Mouse (Mus musculus) stomach, embryonic 16.5 days (tissue): ENCODE results near the gene Anapc15. TPM values are rescaled to one million over a fixed set of nuclear protein-coding genes. Genes with fewer than 3 reads are reported as not detected.

Experiments
- ATAC-seq: fragments of 200-750 bp; cut with Nextera tagmentation; 2 replicates; pipeline ENCODE4 v1.8.0; 2017; ENCODE audit warnings: moderate number of reproducible peaks, moderate TSS enrichment; ENCODE audit not compliant: insufficient read depth, low FRiP score
- H3K27ac ChIP-seq: fragments of 300-500 bp; sonication (generic); 2 replicates; pipeline ENCODE4 v1.5.1; 2014; ENCODE audit warnings: low read length
- H3K27me3 ChIP-seq: fragments of 300-500 bp; sonication (generic); 2 replicates; pipeline ENCODE4 v1.6.1; 2014; ENCODE audit warnings: low read length, control low read depth, mixed read lengths; ENCODE audit not compliant: control insufficient read depth, insufficient read depth
- H3K36me3 ChIP-seq: fragments of 300-500 bp; sonication (generic); 2 replicates; pipeline ENCODE4 v1.6.1; 2014; ENCODE audit warnings: low read length; ENCODE audit not compliant: control insufficient read depth, insufficient read depth
- H3K4me1 ChIP-seq: fragments of 300-500 bp; sonication (generic); 2 replicates; pipeline ENCODE4 v1.6.1; 2014; ENCODE audit warnings: low read length, control low read depth, mixed read lengths; ENCODE audit not compliant: control insufficient read depth, insufficient read depth
- H3K4me2 ChIP-seq: fragments of 300-500 bp; sonication (generic); 2 replicates; pipeline ENCODE4 v1.6.1; 2014; ENCODE audit warnings: low read depth, low read length, mixed read lengths
- H3K4me3 ChIP-seq: fragments of 300-500 bp; sonication (generic); replicated peaks from 2 replicates; pipeline ENCODE4 v1.5.1; 2014; ENCODE audit warnings: mild to moderate bottlenecking, low read length
- H3K9ac ChIP-seq: fragments of 300-500 bp; sonication (generic); 2 replicates; pipeline ENCODE4 v1.6.1; 2014; ENCODE audit warnings: low read length
- H3K9me3 ChIP-seq: fragments of 300-500 bp; sonication (generic); replicated peaks from 2 replicates; pipeline ENCODE4 v1.6.1; 2016; ENCODE audit warnings: low read length, control low read depth; ENCODE audit not compliant: control insufficient read depth
- WGBS: fragments of 180-500 bp; shearing (Covaris S2); extraction: QIAGEN DNeasy Blood & Tissue Kit; methylation state at CpG from one replicate; pipeline ENCODE4 v1.1.7; 2014; 5-methylcytosine and 5-hydroxymethylcytosine counted together
- polyA plus RNA-seq: library from polyadenylated mRNA; unstranded; fragments of >200 nt; fragmentation: Nextera tagmentation; extraction: Ambion mirVana; gene quantifications from 2 replicates; pipeline ENCODE4 v1.2.1, GENCODE M21; 2015

Gene Anapc15
- polyA plus RNA-seq, 1 experiment from 2014 or later: 55.9 TPM

- WGBS: 59% methylated on average over 9 of the region's 9 CpGs
- Histone ChIP-seq H3K9ac (no peak overlapping the region), H3K4me2 (no peak overlapping the region), H3K4me1 (no peaks in the 10 kb centered on the region), H3K4me3 (no peak overlapping the region), H3K9me3 (no peaks in the 10 kb centered on the region), H3K27me3 (no peaks in the 10 kb centered on the region; the same call in 1 of the 2 replicates), H3K36me3 (no peaks in the 10 kb centered on the region), H3K27ac (no peak overlapping the region)
- no peak for ATAC-seq
Observed at GRCm38 (mm10) chr7:101882413-101883154, 19.1 kb downstream of the Anapc15 start.

GRCm38 (mm10) chr7:101884160-101884559 lies 20.6 kb downstream of the Anapc15 start:
- Histone ChIP-seq H3K9me3 (no peaks in the 10 kb centered on the region), H3K4me3 (no peak overlapping the region), H3K4me1 (no peaks in the 10 kb centered on the region), H3K9ac (no peak overlapping the region), H3K36me3 (no peaks in the 10 kb centered on the region), H3K27ac (no peak overlapping the region), H3K27me3 (no peaks in the 10 kb centered on the region; the same call in 1 of the 2 replicates), H3K4me2 (no peak overlapping the region)
- ATAC-seq: no peak
- 93% methylated on average over 4 of the region's 4 CpGs for WGBS

GRCm38 (mm10) chr7:101886274-101886673 lies 22.8 kb downstream of the Anapc15 start:
- WGBS: 85% methylated on average over 6 of the region's 6 CpGs
- no peaks in the 10 kb centered on the region; the same call in 1 of the 2 replicates for H3K27me3 ChIP-seq
- no peak overlapping the region for H3K4me3 ChIP-seq
- H3K36me3 ChIP-seq: no peaks in the 10 kb centered on the region
- ATAC-seq: no peak
- H3K9ac ChIP-seq: no peak overlapping the region
- no peaks in the 10 kb centered on the region for H3K9me3 ChIP-seq
- no peak overlapping the region for H3K27ac ChIP-seq
- H3K4me1 ChIP-seq: no peaks in the 10 kb centered on the region
- H3K4me2 ChIP-seq: no peak overlapping the region

DNA sequence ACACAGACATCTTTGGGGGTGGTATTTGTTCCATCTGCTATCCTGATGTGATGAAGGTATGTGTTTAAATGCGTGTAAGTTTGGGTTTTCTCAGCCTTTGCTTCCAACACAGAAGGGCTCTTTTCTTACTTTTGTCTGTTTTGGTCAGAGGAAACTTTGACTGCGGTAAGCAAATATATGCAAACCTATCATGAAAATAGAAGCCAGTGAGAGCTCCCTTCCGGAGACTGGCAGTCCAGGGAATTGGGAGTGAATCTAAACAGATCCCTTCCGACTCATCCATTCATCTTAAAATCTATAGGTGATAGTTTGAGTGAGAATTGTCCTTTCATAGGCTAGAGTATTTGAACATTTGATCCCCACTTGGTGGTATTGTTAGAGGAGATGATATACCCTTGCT lies 24.9 kb downstream of the Anapc15 start:
- Histone ChIP-seq H3K4me1 (no peaks in the 10 kb centered on the region), H3K27ac (no peak overlapping the region), H3K4me2 (no peak overlapping the region), H3K27me3 (no peaks in the 10 kb centered on the region; the same call in 1 of the 2 replicates), H3K4me3 (no peak overlapping the region), H3K9ac (no peak overlapping the region), H3K9me3 (no peaks in the 10 kb centered on the region), H3K36me3 (no peaks in the 10 kb centered on the region)
- WGBS: 73% methylated on average over 4 of the region's 4 CpGs
- ATAC-seq: no peak

- H3K9ac ChIP-seq: peak overlapping the region; percentile 70
- no peaks in the 10 kb centered on the region for H3K36me3 ChIP-seq
- H3K9me3 ChIP-seq: no peaks in the 10 kb centered on the region
- peaks cover 5% of the 10 kb centered on the region; the same call in 1 of the 2 replicates for H3K4me1 ChIP-seq
- peak overlapping the region; percentile 29; the same call in 1 of the 2 replicates for H3K27ac ChIP-seq
- ATAC-seq: no peak
- peak overlapping the region; percentile 39 for H3K4me2 ChIP-seq
- 43% methylated on average over 9 of the region's 9 CpGs for WGBS
- no peaks in the 10 kb centered on the region for H3K27me3 ChIP-seq
- H3K4me3 ChIP-seq: peak overlapping the region; percentile 68
Observed at GRCm38 (mm10) chr7:101895695-101896094, 32.2 kb downstream of the Anapc15 start.

DNA sequence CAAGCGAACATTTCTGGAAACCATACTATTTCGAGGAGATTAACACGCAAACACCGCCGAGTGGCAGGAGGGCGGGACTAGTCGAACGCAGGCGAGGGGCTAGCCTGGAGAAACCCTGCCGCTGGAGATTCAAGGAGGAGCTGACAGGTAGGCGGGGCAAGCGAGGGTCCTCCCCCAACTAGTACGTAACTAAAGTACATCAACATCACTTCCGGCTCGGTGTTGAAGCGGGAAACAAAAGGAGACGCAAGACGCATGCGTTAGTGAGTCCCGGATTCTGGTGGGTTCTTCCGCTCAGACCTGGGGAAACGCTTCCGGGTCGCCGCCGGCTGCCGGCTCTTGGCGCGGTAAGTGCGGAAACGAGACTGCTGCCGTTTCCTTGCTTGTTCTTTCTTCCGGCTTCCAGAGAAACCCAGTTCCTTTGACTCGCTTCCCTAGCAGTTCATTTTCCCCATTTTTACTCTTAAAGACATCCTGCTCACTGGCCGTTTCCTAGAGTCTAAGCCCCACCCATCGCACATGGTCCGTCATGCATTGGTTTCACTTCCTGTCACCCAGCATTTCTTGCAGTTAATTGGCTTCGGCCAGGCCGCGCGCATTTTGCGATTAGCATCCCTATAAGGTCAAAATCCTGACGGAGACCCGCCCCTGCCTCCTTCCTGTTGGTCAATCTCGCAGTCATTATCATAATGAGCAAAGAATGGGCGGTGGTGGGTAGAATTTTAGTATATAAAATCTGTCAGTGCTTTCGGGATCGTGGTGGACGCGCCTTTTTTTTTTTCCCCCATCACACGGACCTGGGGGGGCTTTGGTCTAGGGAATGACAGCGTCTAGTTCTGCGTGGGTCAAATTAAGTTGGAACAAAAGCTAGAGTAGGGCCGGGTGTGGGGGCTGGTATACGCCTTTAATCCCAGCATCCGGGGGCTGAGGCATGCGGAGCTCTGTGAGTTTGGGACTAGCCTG lies 32.9 kb downstream of the Anapc15 start:
- peak overlapping the region; percentile 68 for H3K4me3 ChIP-seq
- peak; percentile 98 for ATAC-seq
- peak overlapping the region; percentile 94 for H3K27ac ChIP-seq
- no peaks in the 10 kb centered on the region for H3K9me3 ChIP-seq
- peaks cover 5% of the 10 kb centered on the region; the same call in 1 of the 2 replicates for H3K4me1 ChIP-seq
- peak overlapping the region; percentile 76 for H3K9ac ChIP-seq
- H3K27me3 ChIP-seq: no peaks in the 10 kb centered on the region
- peak overlapping the region; percentile 75 for H3K4me2 ChIP-seq
- WGBS: under 1% methylated on average over 57 of the region's 57 CpGs
- H3K36me3 ChIP-seq: no peaks in the 10 kb centered on the region

- H3K4me3 ChIP-seq: no peak overlapping the region
- no peaks in the 10 kb centered on the region for H3K36me3 ChIP-seq
- H3K27me3 ChIP-seq: no peaks in the 10 kb centered on the region
- no peak overlapping the region for H3K27ac ChIP-seq
- H3K4me1 ChIP-seq: peaks cover 8% of the 10 kb centered on the region; the same call in 1 of the 2 replicates
- no peaks in the 10 kb centered on the region for H3K9me3 ChIP-seq
- 88% methylated on average over 16 of the region's 16 CpGs for WGBS
- ATAC-seq: no peak
- H3K9ac ChIP-seq: 0 out of 2 replicates have a peak overlapping the region, but pooled peaks have one; percentile 10
- no peak overlapping the region for H3K4me2 ChIP-seq
Observed at GRCm38 (mm10) chr7:101900331-101901097, 37.0 kb downstream of the Anapc15 start.

GRCm38 (mm10) chr7:101901969-101902368 lies 38.5 kb downstream of the Anapc15 start:
- Histone ChIP-seq H3K9me3 (no peaks in the 10 kb centered on the region), H3K9ac (no peak overlapping the region), H3K4me1 (peaks cover 14% of the 10 kb centered on the region), H3K36me3 (no peaks in the 10 kb centered on the region), H3K27ac (no peak overlapping the region), H3K4me3 (no peak overlapping the region), H3K27me3 (no peaks in the 10 kb centered on the region), H3K4me2 (no peak overlapping the region)
- ATAC-seq: no peak
- WGBS: 92% methylated on average over 10 of the region's 10 CpGs
